28 mouse cellular contexts compared by ENCODE assay signal in genomic region chr7:142145413-142145940, GRCm38 (mm10). TPM values are rescaled to one million over a fixed set of nuclear protein-coding genes. Genes with fewer than 3 reads are reported as not detected.
DNase-seq lines count a peak whose midpoint lies in the region; ATAC-seq and TF ChIP-seq lines count a peak whose summit lies in the region.
"Had no signal": no experiment of that assay in that cellular context is flagged by ENCODE, and none has a peak within 500 bp of the region (broad histone marks: within the 10 kb centered on the region; RNA-seq: fewer than 3 reads in every experiment).

No protein-coding gene starts in this region.

- no peak for TF ChIP-seq EP300 in stomach, postnatal 0 days (optimal IDR thresholded peaks at IDR 0.05)

- H3K4me1 ChIP-seq in lung, embryonic 14.5 days (ENCODE audit: insufficient read depth), result no peaks in the 10 kb centered on the region
- H3K4me1 ChIP-seq in stomach, postnatal 0 days (replicated peaks; ENCODE audit: control insufficient read depth, insufficient read depth), result no peaks in the 10 kb centered on the region
- no peaks in the 10 kb centered on the region for H3K4me1 ChIP-seq in heart, embryonic 11.5 days (ENCODE audit: control insufficient read depth, insufficient read depth, low read length)
- H3K4me1 ChIP-seq: embryonic facial prominence, embryonic 15.5 days; neural tube, embryonic 13.5 days had no signal

- no peak overlapping the region for H3K27ac ChIP-seq in lung, embryonic 14.5 days (ENCODE audit: low read depth)
- H3K27ac ChIP-seq in stomach, postnatal 0 days (replicated peaks), result no peak overlapping the region
- no peak overlapping the region for H3K27ac ChIP-seq in heart, embryonic 11.5 days (ENCODE audit: low read depth, low read length)
- H3K27ac ChIP-seq: embryonic facial prominence, embryonic 15.5 days; gastrocnemius, adult 2 months; hindbrain, embryonic 14.5 days; layer of hippocampus, adult 2 months; limb, embryonic 12.5 days; neural tube, embryonic 13.5 days had no signal

- WGBS in lung, embryonic 14.5 days, result 34% methylated on average over 4 of the region's 4 CpGs
- 27% methylated on average over 4 of the region's 4 CpGs for WGBS in stomach, postnatal 0 days
- WGBS in heart, embryonic 11.5 days (ENCODE audit: insufficient replicate concordance), result 30% methylated on average over 4 of the region's 4 CpGs

- H3K27me3 ChIP-seq in lung, embryonic 14.5 days (ENCODE audit: insufficient read depth, low read length), result no peaks in the 10 kb centered on the region
- no peaks in the 10 kb centered on the region for H3K27me3 ChIP-seq in stomach, postnatal 0 days (ENCODE audit: control insufficient read depth, insufficient read depth, low read length)
- no peaks in the 10 kb centered on the region; the same call in 1 of the 2 replicates for H3K27me3 ChIP-seq in heart, embryonic 11.5 days (ENCODE audit: control insufficient read depth, insufficient read depth, low read length)
- H3K27me3 ChIP-seq: embryonic facial prominence, embryonic 15.5 days; neural tube, embryonic 13.5 days; Patski had no signal

- no peak overlapping the region for H3K4me2 ChIP-seq in lung, embryonic 14.5 days
- no peak overlapping the region for H3K4me2 ChIP-seq in stomach, postnatal 0 days (replicated peaks; ENCODE audit: low read depth)
- no peak overlapping the region for H3K4me2 ChIP-seq in heart, embryonic 11.5 days
- H3K4me2 ChIP-seq: embryonic facial prominence, embryonic 15.5 days; hindbrain, embryonic 14.5 days; limb, embryonic 12.5 days; liver, embryonic 11.5 days; neural tube, embryonic 13.5 days had no signal

- H3K36me3 ChIP-seq in lung, embryonic 14.5 days (ENCODE audit: insufficient read depth), result no peaks in the 10 kb centered on the region
- no peaks in the 10 kb centered on the region for H3K36me3 ChIP-seq in stomach, postnatal 0 days (ENCODE audit: control insufficient read depth, insufficient read depth, low read length)
- H3K36me3 ChIP-seq in heart, embryonic 11.5 days (ENCODE audit: control insufficient read depth, insufficient read depth, low read length), result no peaks in the 10 kb centered on the region
- H3K36me3 ChIP-seq: embryonic facial prominence, embryonic 15.5 days; G1E; limb, embryonic 12.5 days; neural tube, embryonic 13.5 days had no signal

- ATAC-seq in frontal cortex, adult (ENCODE audit: low TSS enrichment), result peak; percentile 93
- no peak for ATAC-seq in lung, embryonic 14.5 days (ENCODE audit: insufficient read depth)
- ATAC-seq in stomach, postnatal 0 days (ENCODE audit: low FRiP score, low TSS enrichment), result no peak
- ATAC-seq in heart, embryonic 11.5 days (replicated peaks; ENCODE audit: insufficient number of reproducible peaks, low FRiP score, low TSS enrichment), result no peak
- ATAC-seq: forebrain, embryonic 14.5 days; inflammation-experienced regulatory T-cells, adult 6 months; liver, postnatal 0 days; Patski had no signal

- DNase-seq in frontal cortex, postnatal 10 days (ENCODE audit: low spot score in 2 of 2), result no peak
- DNase-seq in lung, embryonic 14.5 days, result peak; percentile 14
- no peak for DNase-seq in lung, postnatal 10 days
- peak; percentile 22 for DNase-seq in ES-CJ7 (ENCODE audit: low read depth, low spot score)
- no peak for DNase-seq in stomach, postnatal 0 days (ENCODE audit: low spot score)
- DNase-seq: cerebellum, adult 11-12 months had no signal

- H3K9ac ChIP-seq in lung, embryonic 14.5 days, result no peak overlapping the region
- no peak overlapping the region for H3K9ac ChIP-seq in stomach, postnatal 0 days (ENCODE audit: low read length)
- no peak overlapping the region for H3K9ac ChIP-seq in heart, embryonic 11.5 days (ENCODE audit: low read depth, low read length)
- H3K9ac ChIP-seq: embryonic facial prominence, embryonic 15.5 days; hindbrain, embryonic 14.5 days; limb, embryonic 12.5 days; liver, postnatal 0 days; neural tube, embryonic 13.5 days had no signal

- H3K4me3 ChIP-seq in lung, embryonic 14.5 days (ENCODE audit: low read depth, low read length), result no peak overlapping the region
- no peak overlapping the region for H3K4me3 ChIP-seq in stomach, postnatal 0 days (ENCODE audit: low read depth, low read length)
- no peak overlapping the region for H3K4me3 ChIP-seq in heart, embryonic 11.5 days (ENCODE audit: low read depth, low read length)
- H3K4me3 ChIP-seq: embryonic facial prominence, embryonic 15.5 days; gastrocnemius, adult 2 months; layer of hippocampus, adult 2 months; limb, embryonic 12.5 days; megakaryocyte, embryonic 14.5 days; neural tube, embryonic 13.5 days had no signal

- peak; percentile 40 for TF ChIP-seq CTCF in lung, embryonic 14.5 days (IDR thresholded peaks at IDR 0.05; ENCODE audit: low read depth)
- peak; percentile 53 for TF ChIP-seq CTCF in stomach, postnatal 0 days (IDR thresholded peaks at IDR 0.05; ENCODE audit: low read depth)

- no peaks in the 10 kb centered on the region for H3K9me3 ChIP-seq in lung, embryonic 14.5 days (ENCODE audit: low read depth, low read length)
- no peaks in the 10 kb centered on the region for H3K9me3 ChIP-seq in stomach, postnatal 0 days (ENCODE audit: control insufficient read depth, low read length)
- no peaks in the 10 kb centered on the region for H3K9me3 ChIP-seq in heart, embryonic 11.5 days (replicated peaks; ENCODE audit: control insufficient read depth, low read length)
- H3K9me3 ChIP-seq: embryonic facial prominence, embryonic 15.5 days; G1E; limb, embryonic 12.5 days; neural tube, embryonic 13.5 days had no signal

RNA-seq across cellular contexts. Expression of gene Gm45337, which starts 1.1 kb away (rescaled TPM):
- polyA plus RNA-seq in lung, embryonic 14.5 days (2014; fragmentation: Nextera tagmentation; extraction: Ambion mirVana), result not detected in 2 replicates
- polyA plus RNA-seq in stomach, postnatal 0 days (2015; fragmentation: Nextera tagmentation; extraction: Ambion mirVana), result not detected in 2 replicates
- polyA plus RNA-seq in heart, embryonic 11.5 days (2014; fragmentation: Nextera tagmentation; extraction: Ambion mirVana), result not detected in 2 replicates
- polyA plus RNA-seq: adrenal gland, adult 2 months; CD4-positive, CD25-positive, alpha-beta regulatory T cell, adult 4 months; forebrain, embryonic 14.5 days; G1E; heart, embryonic 16.5 days; inflammation-experienced regulatory T-cells, adult 6 months; limb, embryonic 12.5 days; liver, embryonic 11.5 days; liver, postnatal 0 days; midbrain, embryonic 14.5 days; neural tube, embryonic 13.5 days; Patski; spleen, adult 2 months; stomach, embryonic 14.5 days; thymus, adult 2 months had no signal

RNA-seq across cellular contexts. Expression of gene Gm39115, which starts 9.6 kb away (rescaled TPM):
- not detected in 2 replicates for polyA plus RNA-seq in lung, embryonic 14.5 days (2014; fragmentation: Nextera tagmentation; extraction: Ambion mirVana)
- polyA plus RNA-seq in stomach, postnatal 0 days (2015; fragmentation: Nextera tagmentation; extraction: Ambion mirVana), result not detected in 2 replicates
- polyA plus RNA-seq in heart, embryonic 11.5 days (2014; fragmentation: Nextera tagmentation; extraction: Ambion mirVana), result not detected in 2 replicates
- polyA plus RNA-seq: adrenal gland, adult 2 months; CD4-positive, CD25-positive, alpha-beta regulatory T cell, adult 4 months; embryonic facial prominence, embryonic 15.5 days; forebrain, embryonic 14.5 days; G1E; heart, embryonic 16.5 days; hindbrain, embryonic 14.5 days; inflammation-experienced regulatory T-cells, adult 6 months; limb, embryonic 12.5 days; liver, embryonic 11.5 days; liver, postnatal 0 days; midbrain, embryonic 14.5 days; neural tube, embryonic 13.5 days; Patski; spleen, adult 2 months; stomach, embryonic 14.5 days; thymus, adult 2 months had no signal

RNA-seq across cellular contexts. Expression of gene Gm29735, which starts 11.4 kb away (rescaled TPM):
- polyA plus RNA-seq in lung, embryonic 14.5 days (2014; fragmentation: Nextera tagmentation; extraction: Ambion mirVana), result not detected in 2 replicates
- not detected in 2 replicates for polyA plus RNA-seq in stomach, postnatal 0 days (2015; fragmentation: Nextera tagmentation; extraction: Ambion mirVana)
- polyA plus RNA-seq in heart, embryonic 11.5 days (2014; fragmentation: Nextera tagmentation; extraction: Ambion mirVana), result not detected in 2 replicates
- polyA plus RNA-seq: adrenal gland, adult 2 months; CD4-positive, CD25-positive, alpha-beta regulatory T cell, adult 4 months; forebrain, embryonic 14.5 days; G1E; heart, embryonic 16.5 days; hindbrain, embryonic 14.5 days; inflammation-experienced regulatory T-cells, adult 6 months; limb, embryonic 12.5 days; liver, embryonic 11.5 days; liver, postnatal 0 days; midbrain, embryonic 14.5 days; neural tube, embryonic 13.5 days; Patski; spleen, adult 2 months; stomach, embryonic 14.5 days; thymus, adult 2 months had no signal

RNA-seq across cellular contexts. Expression of gene Gm4553, which starts 20.1 kb away (rescaled TPM):
- polyA plus RNA-seq in lung, embryonic 14.5 days (2014; fragmentation: Nextera tagmentation; extraction: Ambion mirVana), result not detected in 2 replicates
- not detected in 2 replicates for polyA plus RNA-seq in stomach, postnatal 0 days (2015; fragmentation: Nextera tagmentation; extraction: Ambion mirVana)
- polyA plus RNA-seq in heart, embryonic 11.5 days (2014; fragmentation: Nextera tagmentation; extraction: Ambion mirVana), result not detected in 2 replicates
- polyA plus RNA-seq: adrenal gland, adult 2 months; CD4-positive, CD25-positive, alpha-beta regulatory T cell, adult 4 months; forebrain, embryonic 14.5 days; G1E; heart, embryonic 16.5 days; hindbrain, embryonic 14.5 days; inflammation-experienced regulatory T-cells, adult 6 months; limb, embryonic 12.5 days; liver, embryonic 11.5 days; liver, postnatal 0 days; midbrain, embryonic 14.5 days; neural tube, embryonic 13.5 days; Patski; spleen, adult 2 months; stomach, embryonic 14.5 days; thymus, adult 2 months had no signal

RNA-seq across cellular contexts. Expression of gene Gm45618, which starts 24.9 kb away (rescaled TPM):
- not detected in 2 replicates for polyA plus RNA-seq in lung, embryonic 14.5 days (2014; fragmentation: Nextera tagmentation; extraction: Ambion mirVana)
- not detected in 2 replicates for polyA plus RNA-seq in stomach, postnatal 0 days (2015; fragmentation: Nextera tagmentation; extraction: Ambion mirVana)
- not detected in 2 replicates for polyA plus RNA-seq in heart, embryonic 11.5 days (2014; fragmentation: Nextera tagmentation; extraction: Ambion mirVana)
- polyA plus RNA-seq: adrenal gland, adult 2 months; CD4-positive, CD25-positive, alpha-beta regulatory T cell, adult 4 months; forebrain, embryonic 14.5 days; G1E; heart, embryonic 16.5 days; hindbrain, embryonic 14.5 days; inflammation-experienced regulatory T-cells, adult 6 months; limb, embryonic 12.5 days; liver, embryonic 11.5 days; liver, postnatal 0 days; neural tube, embryonic 13.5 days; Patski; spleen, adult 2 months; stomach, embryonic 14.5 days; thymus, adult 2 months had no signal

Comparison
In these comparisons a context has a peak if more than half of its experiments do, and no peak if none do; other contexts are left out.
1. DNase-seq: peak in lung, embryonic 14.5 days (single experiment) and ES-CJ7 (single experiment); none in frontal cortex, postnatal 10 days (0 of 2), lung, postnatal 10 days (single experiment) and stomach, postnatal 0 days (single experiment).